In genomic region chr7:121939729-121940128, GRCm38 (mm10) we compare ENCODE assay signal across 9 mouse cellular contexts. TPM values are rescaled to one million over a fixed set of nuclear protein-coding genes. Genes with fewer than 3 reads are reported as not detected.
DNase-seq lines count a peak whose midpoint lies in the region; ATAC-seq and TF ChIP-seq lines count a peak whose summit lies in the region.
"Had no signal": no experiment of that assay in that cellular context is flagged by ENCODE, and none has a peak within 500 bp of the region (broad histone marks: within the 10 kb centered on the region; RNA-seq: fewer than 3 reads in every experiment).

No protein-coding gene starts in this region.

- DNase-seq in limb, embryonic 14.5 days (ENCODE audit: low spot score) = peak; percentile 15
- no peak for DNase-seq in limb, embryonic 10.5 days (ENCODE audit: low spot score)
- peak; percentile 94 for DNase-seq in cerebellum, adult 9-11 months
- peak; percentile 33 for DNase-seq in hindbrain, embryonic 14.5 days (ENCODE audit: low spot score)
- no peak for DNase-seq in liver, embryonic 11.5 days (ENCODE audit: low spot score)
- DNase-seq in right cerebral cortex, postnatal 36 days (ENCODE audit: low spot score in 2 of 2) = peak; percentile 66 to 73
- no peak for DNase-seq in ovary, postnatal 36 days (ENCODE audit: low spot score)
- DNase-seq in spleen, adult 18-20 months = no peak

- H3K4me1 ChIP-seq in limb, embryonic 14.5 days (ENCODE audit: control insufficient read depth, insufficient read depth, low read length) = no peaks in the 10 kb centered on the region
- H3K4me1 ChIP-seq in limb, embryonic 10.5 days = no peaks in the 10 kb centered on the region
- no peaks in the 10 kb centered on the region; the same call in none of the 2 replicates for H3K4me1 ChIP-seq in hindbrain, embryonic 14.5 days (replicated peaks; ENCODE audit: control insufficient read depth, insufficient read depth, low read length)
- 0 out of 2 replicates have a peak, but pooled peaks cover 2% of the 10 kb centered on the region for H3K4me1 ChIP-seq in liver, embryonic 11.5 days (replicated peaks; ENCODE audit: control insufficient read depth, insufficient read depth, low read length)

- peaks cover 27% of the 10 kb centered on the region for H3K36me3 ChIP-seq in limb, embryonic 14.5 days (ENCODE audit: control insufficient read depth, insufficient read depth, low read length)
- H3K36me3 ChIP-seq in limb, embryonic 10.5 days = peaks cover 34% of the 10 kb centered on the region
- peaks cover 29% of the 10 kb centered on the region for H3K36me3 ChIP-seq in hindbrain, embryonic 14.5 days (replicated peaks; ENCODE audit: control insufficient read depth, insufficient read depth)
- peaks cover 8% of the 10 kb centered on the region for H3K36me3 ChIP-seq in liver, embryonic 11.5 days (ENCODE audit: control insufficient read depth, insufficient read depth, low read length)

- H3K9me3 ChIP-seq in limb, embryonic 14.5 days (ENCODE audit: control insufficient read depth, low read length) = no peaks in the 10 kb centered on the region
- no peaks in the 10 kb centered on the region for H3K9me3 ChIP-seq in limb, embryonic 10.5 days (replicated peaks)
- no peaks in the 10 kb centered on the region for H3K9me3 ChIP-seq in hindbrain, embryonic 14.5 days (ENCODE audit: control insufficient read depth, low read length)
- no peaks in the 10 kb centered on the region for H3K9me3 ChIP-seq in liver, embryonic 11.5 days (ENCODE audit: control insufficient read depth, low read length)
- H3K9me3 ChIP-seq: heart, embryonic 13.5 days had no signal

- 35% methylated on average over 4 of the region's 4 CpGs for WGBS in limb, embryonic 14.5 days
- 35% methylated on average over 4 of the region's 4 CpGs for WGBS in limb, embryonic 10.5 days
- 32% methylated on average over 4 of the region's 4 CpGs for WGBS in hindbrain, embryonic 14.5 days
- WGBS in liver, embryonic 11.5 days = 44% methylated on average over 4 of the region's 4 CpGs

- H3K9ac ChIP-seq in limb, embryonic 14.5 days (ENCODE audit: low read depth, low read length, severe bottlenecking) = no peak overlapping the region
- no peak overlapping the region for H3K9ac ChIP-seq in hindbrain, embryonic 14.5 days
- no peak overlapping the region for H3K9ac ChIP-seq in liver, embryonic 11.5 days (ENCODE audit: low read depth, low read length)
- H3K9ac ChIP-seq: heart, embryonic 13.5 days had no signal

- H3K27ac ChIP-seq in limb, embryonic 14.5 days (replicated peaks; ENCODE audit: low read depth, low read length) = no peak overlapping the region
- no peak overlapping the region for H3K27ac ChIP-seq in limb, embryonic 10.5 days
- no peak overlapping the region for H3K27ac ChIP-seq in hindbrain, embryonic 14.5 days
- H3K27ac ChIP-seq in liver, embryonic 11.5 days (ENCODE audit: low read depth, low read length) = no peak overlapping the region
- H3K27ac ChIP-seq: heart, embryonic 13.5 days had no signal

- H3K4me3 ChIP-seq in limb, embryonic 14.5 days (replicated peaks; ENCODE audit: low read length) = no peak overlapping the region
- no peak overlapping the region for H3K4me3 ChIP-seq in limb, embryonic 10.5 days
- no peak overlapping the region for H3K4me3 ChIP-seq in hindbrain, embryonic 14.5 days (replicated peaks; ENCODE audit: low read length)
- no peak overlapping the region for H3K4me3 ChIP-seq in liver, embryonic 11.5 days (ENCODE audit: low read depth, low read length)
- H3K4me3 ChIP-seq: heart, embryonic 13.5 days had no signal

- no peak overlapping the region for H3K4me2 ChIP-seq in limb, embryonic 14.5 days (replicated peaks; ENCODE audit: low read depth, low read length, severe bottlenecking)
- H3K4me2 ChIP-seq in hindbrain, embryonic 14.5 days (replicated peaks) = no peak overlapping the region
- H3K4me2 ChIP-seq in liver, embryonic 11.5 days = no peak overlapping the region
- H3K4me2 ChIP-seq: heart, embryonic 13.5 days had no signal

- ATAC-seq in limb, embryonic 14.5 days (ENCODE audit: low FRiP score, low read depth) = no peak
- peak; percentile 43; the same call in 1 of the 2 replicates for ATAC-seq in hindbrain, embryonic 14.5 days (ENCODE audit: low FRiP score)
- peak; percentile 74 for ATAC-seq in liver, embryonic 11.5 days (replicated peaks; ENCODE audit: low FRiP score)

- H3K27me3 ChIP-seq in limb, embryonic 14.5 days (ENCODE audit: control insufficient read depth, insufficient read depth, low read length) = no peaks in the 10 kb centered on the region
- H3K27me3 ChIP-seq in limb, embryonic 10.5 days (ENCODE audit: low read depth, poor library complexity, severe bottlenecking) = no peaks in the 10 kb centered on the region
- no peaks in the 10 kb centered on the region for H3K27me3 ChIP-seq in hindbrain, embryonic 14.5 days (ENCODE audit: control insufficient read depth, insufficient read depth, low read length)
- H3K27me3 ChIP-seq in liver, embryonic 11.5 days (replicated peaks; ENCODE audit: control insufficient read depth, insufficient read depth, low read length) = no peaks in the 10 kb centered on the region
- H3K27me3 ChIP-seq: heart, embryonic 13.5 days had no signal

- TF ChIP-seq POLR2A in limb, embryonic 14.5 days (IDR thresholded peaks at IDR 0.05; ENCODE audit: borderline replicate concordance, extremely low read depth, insufficient read depth, insufficient read length) = no peak

RNA-seq across cellular contexts. Expression of gene Cog7, which starts 41.8 kb away (rescaled TPM):
- polyA plus RNA-seq in limb, embryonic 14.5 days (2012; rRNA removed) = 18.9 and 21.7 TPM in 2 replicates
- polyA plus RNA-seq in limb, embryonic 14.5 days (2014; fragmentation: Nextera tagmentation; extraction: Ambion mirVana) = 15.2 and 17.0 TPM in 2 replicates
- 22.8 and 24.8 TPM in 2 replicates for polyA plus RNA-seq in limb, embryonic 10.5 days (2016; fragmentation: Nextera tagmentation; extraction: Ambion mirVana)
- 21.1 and 24.4 TPM in 2 replicates for polyA plus RNA-seq in hindbrain, embryonic 14.5 days (2014; fragmentation: Nextera tagmentation; extraction: Ambion mirVana)
- polyA plus RNA-seq in liver, embryonic 11.5 days (2014; fragmentation: Nextera tagmentation; extraction: Ambion mirVana) = 20.7 and 21.6 TPM in 2 replicates

Comparison
In these comparisons a context has a peak if more than half of its experiments do, and no peak if none do; other contexts are left out.
1. DNase-seq: peak in limb, embryonic 14.5 days (single experiment), cerebellum, adult 9-11 months (single experiment), hindbrain, embryonic 14.5 days (single experiment) and right cerebral cortex, postnatal 36 days (2 of 2); none in limb, embryonic 10.5 days (single experiment), liver, embryonic 11.5 days (single experiment), ovary, postnatal 36 days (single experiment) and spleen, adult 18-20 months (0 of 2).